Mouse (Mus musculus): Measurements from ENCODE around the gene Ablim1.

DNA sequence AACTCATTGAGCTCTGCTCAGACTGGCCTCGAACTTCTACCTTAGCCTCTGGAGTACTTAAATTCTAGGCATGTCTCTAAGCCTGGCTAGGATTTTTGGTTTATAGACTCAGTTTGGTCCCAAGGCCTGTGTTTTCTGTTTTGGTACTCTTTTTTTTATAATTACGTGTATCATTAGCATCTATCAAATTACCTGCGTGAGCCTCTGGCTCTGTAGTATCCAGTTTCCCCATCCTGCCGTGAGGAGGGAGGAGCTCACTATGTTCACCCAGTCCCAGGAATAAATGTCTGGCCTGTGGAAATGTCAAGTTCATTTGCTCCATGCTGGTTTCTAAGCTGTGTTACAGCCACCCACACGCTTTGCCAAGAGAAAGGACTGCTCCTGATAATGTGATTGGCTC lies 47.9 kb upstream of the Ablim1 start:
- no peak for TF ChIP-seq CTCF (IDR thresholded peaks at IDR 0.05; ENCODE audit: control insufficient read depth, insufficient read depth, insufficient read length)
- no peak for TF ChIP-seq FOSL1 (IDR thresholded peaks at IDR 0.05; ENCODE audit: insufficient read depth, low read length, poor library complexity, severe bottlenecking)
- TF ChIP-seq MYOD1 (IDR thresholded peaks at IDR 0.05; ENCODE audit: control insufficient read depth, insufficient read length, low read depth): no peak
- no peak for TF ChIP-seq USF1 (IDR thresholded peaks at IDR 0.05; ENCODE audit: low read depth)
- TF ChIP-seq MYOG (IDR thresholded peaks at IDR 0.05; ENCODE audit: control insufficient read depth, extremely low read depth, insufficient read length): no peak
- TF ChIP-seq CEBPB (IDR thresholded peaks at IDR 0.05; ENCODE audit: low read depth): no peak

All from C2C12 (cell line).